Mouse (Mus musculus) kidney, adult 2 months (tissue): ENCODE data around the gene Opn1sw.

ENCODE experiments used
- CTCF ChIP-seq: fragments of 200-500 bp; conservative IDR thresholded peaks from 2 replicates; pipeline ENCODE4 v1.5.1; 2011; ENCODE audit warnings: low read depth, mild to moderate bottlenecking, control low read depth, low read length, moderate library complexity, mixed read lengths; ENCODE audit not compliant: insufficient read depth, insufficient read length
- POLR2A ChIP-seq: fragments of 200-500 bp; IDR thresholded peaks from one replicate; pipeline ENCODE4 v1.6.1; 2011; ENCODE audit warnings: low read depth, low read length, control low read depth

- TF ChIP-seq POLR2A = no peak
- no peak for TF ChIP-seq CTCF
These were observed 39.9 kb downstream of the Opn1sw start for GRCm38 (mm10) chr6:29348371-29348724.
